ENCODE assay signal across 8 mouse cellular contexts in genomic region chr14:74641668-74642230, GRCm38 (mm10). TPM values are rescaled to one million over a fixed set of nuclear protein-coding genes. Genes with fewer than 3 reads are reported as not detected.
DNase-seq lines count a peak whose midpoint lies in the region; ATAC-seq and TF ChIP-seq lines count a peak whose summit lies in the region.

No protein-coding gene starts in this region.

- peaks cover 22% of the 10 kb centered on the region for H3K4me1 ChIP-seq in hindbrain, embryonic 15.5 days (replicated peaks)
- H3K4me1 ChIP-seq in midbrain, embryonic 15.5 days = peaks cover 15% of the 10 kb centered on the region; the same call in 1 of the 2 replicates

- H3K27me3 ChIP-seq in hindbrain, embryonic 15.5 days = 0 out of 2 replicates have a peak, but pooled peaks cover 5% of the 10 kb centered on the region
- no peaks in the 10 kb centered on the region for H3K27me3 ChIP-seq in midbrain, embryonic 15.5 days (replicated peaks)

- no peak for TF ChIP-seq CTCF in left cerebral cortex, adult 2 months (IDR thresholded peaks at IDR 0.05)

- peak in 1 of 2 experiments; percentile 18 for DNase-seq in left cerebral cortex, adult 2 months (ENCODE audit: extremely low spot score in 1 of 2, low spot score in 2 of 2)
- DNase-seq in left cerebral cortex, adult 8-10 months (ENCODE audit: low spot score in 2 of 2) = no peak
- DNase-seq in embryo, embryonic 11 days = peak; percentile 26
- DNase-seq in adrenal gland, adult 2 months = no peak
- DNase-seq in cerebellum, postnatal 4 days (ENCODE audit: low spot score in 2 of 2) = no peak
- DNase-seq in adipocyte (ENCODE audit: low spot score) = no peak

- no peak for ATAC-seq in hindbrain, embryonic 15.5 days (ENCODE audit: low FRiP score, low read depth)
- ATAC-seq in midbrain, embryonic 15.5 days (replicated peaks) = no peak; the same call in 1 of the 2 replicates

- peak overlapping the region; percentile 49 for H3K4me3 ChIP-seq in left cerebral cortex, adult 2 months
- peak overlapping the region; percentile 38 for H3K4me3 ChIP-seq in hindbrain, embryonic 15.5 days
- peak overlapping the region; percentile 37 for H3K4me3 ChIP-seq in midbrain, embryonic 15.5 days

- intact Hi-C loops in left cerebral cortex, adult 2 months (cut with DNase I) = loop anchor here (2.0 to 10.0 kb wide), 4 partner anchors 67 to 1067 kb away; no protein-coding TSS in a partner anchor

- no peaks in the 10 kb centered on the region for H3K36me3 ChIP-seq in hindbrain, embryonic 15.5 days
- H3K36me3 ChIP-seq in midbrain, embryonic 15.5 days (replicated peaks) = no peaks in the 10 kb centered on the region

- no peaks in the 10 kb centered on the region for H3K9me3 ChIP-seq in hindbrain, embryonic 15.5 days
- H3K9me3 ChIP-seq in midbrain, embryonic 15.5 days = no peaks in the 10 kb centered on the region

- H3K9ac ChIP-seq in hindbrain, embryonic 15.5 days = peak overlapping the region; percentile 44
- H3K9ac ChIP-seq in midbrain, embryonic 15.5 days = peak overlapping the region; percentile 25; the same call in 1 of the 2 replicates

- H3K4me2 ChIP-seq in hindbrain, embryonic 15.5 days = peak overlapping the region; percentile 79
- peak overlapping the region; percentile 63 for H3K4me2 ChIP-seq in midbrain, embryonic 15.5 days

- 11% methylated on average over 17 of the region's 17 CpGs for WGBS in hindbrain, embryonic 15.5 days
- WGBS in midbrain, embryonic 15.5 days = 10% methylated on average over 17 of the region's 17 CpGs

- peak overlapping the region; percentile 83 for H3K27ac ChIP-seq in left cerebral cortex, adult 2 months
- no peak overlapping the region for H3K27ac ChIP-seq in hindbrain, embryonic 15.5 days (replicated peaks)
- H3K27ac ChIP-seq in midbrain, embryonic 15.5 days = no peak overlapping the region

RNA-seq across cellular contexts. Expression of gene Htr2a, which starts 1.1 kb away (rescaled TPM):
- total RNA-seq in left cerebral cortex, adult 2 months (2021) = 10 to 100 TPM; 24.5 to 29.3 TPM
- 10 to 100 TPM; 18.8 to 20.5 (median 19.0) TPM for total RNA-seq in left cerebral cortex, adult 8-10 months (2022)
- polyA plus RNA-seq in hindbrain, embryonic 15.5 days (2015; fragmentation: Nextera tagmentation; extraction: Ambion mirVana) = 3.3 and 3.4 TPM in 2 replicates
- polyA plus RNA-seq in midbrain, embryonic 15.5 days (2015; fragmentation: Nextera tagmentation; extraction: Ambion mirVana) = 2.1 and 2.5 TPM in 2 replicates
- under 1 TPM; 0.06 to 0.07 TPM for total RNA-seq in adrenal gland, adult 2 months (2021)
- 0.04 TPM in 1 of 2 replicates, not detected in the other for polyA plus RNA-seq in adrenal gland, adult 2 months (2012; rRNA removed)

Comparison
In these comparisons a context has a peak if more than half of its experiments do, and no peak if none do; other contexts are left out.
1. RNA of gene Htr2a, which starts 1.1 kb away (total RNA-seq): 24.5 to 29.3 TPM in left cerebral cortex, adult 2 months and 18.8 to 20.5 TPM in left cerebral cortex, adult 8-10 months; 0.06 to 0.07 TPM in adrenal gland, adult 2 months; every median in the first group is over 10 times any median in the second.
2. Peak in every context shown above with its lines, with median percentiles within 50 percentile points of each other: H3K4me3 ChIP-seq.